Mouse (Mus musculus) cerebellum, postnatal 4 days (tissue): Measurements from ENCODE around the gene Tmem135.

Experiments used
- DNase-seq, 2 experiments: peaks; one replicate each; pipeline ENCODE4 v3.0.0; 2022; ENCODE audit warnings: low spot score in 2 of 2, mixed read lengths in 1 of 2

Tmem135 gene

DNA sequence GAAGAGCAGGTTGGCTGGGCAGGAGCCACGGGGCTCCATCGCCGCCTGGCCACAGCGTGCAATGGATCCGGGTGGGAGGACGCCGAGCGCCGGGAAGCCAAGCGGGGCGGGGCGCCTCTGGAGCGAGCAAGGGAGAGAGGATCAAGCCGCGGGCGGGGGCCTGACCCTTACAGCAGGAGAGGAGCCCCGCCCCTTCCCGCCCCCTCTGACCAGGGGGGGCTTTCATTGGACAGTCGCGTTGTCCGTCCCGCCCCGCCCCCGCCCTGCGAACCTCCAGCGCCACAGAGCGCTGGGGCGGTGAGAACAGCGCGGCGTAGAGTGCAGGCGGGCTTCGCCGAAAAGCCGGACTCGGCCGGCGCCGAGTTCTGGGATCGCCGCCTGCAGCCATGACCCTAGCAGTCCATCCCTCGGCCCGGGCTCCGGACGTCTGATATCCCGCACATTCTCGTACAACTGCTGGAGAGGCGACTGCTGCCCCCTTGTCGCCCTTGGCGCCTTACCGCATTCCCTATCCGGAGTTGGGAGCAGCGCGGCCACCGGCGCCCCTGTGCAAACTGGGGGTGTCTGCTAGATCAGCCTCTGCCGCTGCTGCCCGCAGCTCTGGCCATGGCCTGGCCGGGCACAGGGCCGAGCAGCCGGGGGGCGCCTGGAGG lies at the start of gene Tmem135, which contains the start of gene Fzd4:
Gene Tmem135 (minus strand): TSS at position 142 of the 653 bp plus-strand sequence.
Gene Fzd4 (plus strand): TSS at position 275 of the 653 bp plus-strand sequence.
- DNase-seq = peak; percentile 81 to 88

DNA sequence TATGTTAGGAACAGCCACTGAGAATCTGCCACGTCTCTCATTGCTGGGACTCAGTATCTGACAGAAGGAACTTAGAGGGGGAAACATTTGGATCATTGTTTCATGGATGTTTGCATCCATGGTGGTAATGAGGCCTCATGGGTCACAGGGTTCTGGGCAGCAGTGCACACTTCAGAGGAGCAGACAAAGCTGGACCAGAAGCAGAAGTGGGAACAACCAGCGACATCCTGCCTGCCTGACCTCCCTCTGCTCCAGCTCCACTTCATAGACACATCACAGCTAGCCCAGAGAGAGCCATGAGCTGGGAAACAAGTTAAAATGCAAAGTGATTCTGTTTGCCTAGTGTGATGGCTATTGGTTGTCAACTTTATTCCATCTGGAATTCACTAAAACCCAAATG lies 46.3 kb upstream of the Tmem135 start:
- DNase-seq = no peak

DNA sequence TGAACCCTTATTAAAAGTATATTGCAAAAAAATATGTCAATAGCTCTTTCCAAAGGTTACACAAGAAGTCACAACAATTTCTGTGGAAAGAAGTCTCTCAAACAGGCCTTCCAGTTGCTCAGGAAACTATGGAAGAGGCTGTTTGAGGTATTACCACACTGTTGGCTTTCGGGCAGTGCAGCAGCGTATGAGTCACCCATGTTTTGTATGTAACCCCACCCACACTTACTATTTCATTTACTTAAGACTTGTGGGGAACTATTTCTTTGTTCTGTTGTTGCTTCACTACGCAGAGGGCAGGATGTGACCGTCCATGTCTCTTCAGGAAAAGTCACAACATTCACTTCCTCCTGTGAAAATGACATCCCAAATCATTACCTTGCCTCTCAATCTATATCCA lies 41.1 kb upstream of the Tmem135 start:
- DNase-seq = no peak

DNA sequence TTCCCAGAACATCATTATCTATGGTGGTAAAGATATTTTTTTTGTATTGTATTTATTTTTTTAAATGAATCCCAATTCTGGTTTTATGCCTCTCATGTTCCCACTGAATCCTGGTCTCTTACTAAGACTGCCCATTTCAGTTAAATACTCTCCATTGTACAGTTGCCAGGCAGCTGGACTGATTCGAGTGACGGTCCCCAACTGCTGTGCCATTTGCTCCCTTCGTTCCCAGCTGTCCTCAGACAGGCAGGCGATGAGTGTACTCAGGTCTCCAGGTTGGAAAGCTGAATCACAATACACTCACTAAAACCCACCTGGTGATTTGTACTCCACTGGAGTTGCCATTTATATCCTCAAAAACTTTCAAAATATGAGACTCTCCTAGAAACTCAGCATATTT lies 38.2 kb upstream of the Tmem135 start:
- DNase-seq = no peak

DNA sequence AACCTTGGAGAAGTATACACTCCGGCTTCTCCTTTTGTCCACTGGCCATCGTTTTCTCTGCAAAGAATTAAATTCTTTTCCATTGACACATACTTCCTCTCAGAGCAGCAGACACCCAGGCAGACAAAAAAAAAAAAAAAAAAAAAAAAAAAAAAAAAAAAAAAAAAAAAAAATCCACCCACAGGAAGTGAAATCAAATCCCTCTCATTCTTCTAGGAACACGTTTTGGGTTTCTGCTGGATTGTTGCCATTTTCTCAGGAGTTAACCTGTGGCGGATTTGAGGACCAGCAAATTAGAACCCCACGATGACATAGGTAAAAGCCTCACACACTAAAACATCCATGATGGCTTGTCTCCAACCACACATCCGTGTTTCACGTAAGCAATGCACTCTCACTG lies 37.3 kb upstream of the Tmem135 start:
- no peak for DNase-seq

DNA sequence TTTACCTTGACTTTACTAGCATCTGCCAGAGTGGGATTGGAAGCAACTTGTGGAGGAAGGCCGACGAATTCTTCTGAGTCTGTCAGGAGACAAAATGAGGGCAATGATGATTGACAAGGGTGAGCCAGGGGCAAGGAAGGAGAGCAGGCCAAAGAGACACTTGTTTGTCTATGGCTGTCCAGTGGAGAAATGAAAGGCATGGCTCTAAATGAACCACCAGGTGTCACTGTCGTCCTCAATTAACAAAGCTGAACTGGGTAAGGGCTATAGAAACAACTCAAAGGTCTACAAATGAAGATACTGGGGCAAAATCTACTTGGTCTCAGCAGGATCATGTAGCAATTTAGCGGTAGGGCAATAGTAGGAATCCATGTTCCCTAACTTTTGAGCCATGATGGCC lies 33.6 kb upstream of the Tmem135 start:
- peak in 1 of 2 experiments; percentile 45 for DNase-seq

DNA sequence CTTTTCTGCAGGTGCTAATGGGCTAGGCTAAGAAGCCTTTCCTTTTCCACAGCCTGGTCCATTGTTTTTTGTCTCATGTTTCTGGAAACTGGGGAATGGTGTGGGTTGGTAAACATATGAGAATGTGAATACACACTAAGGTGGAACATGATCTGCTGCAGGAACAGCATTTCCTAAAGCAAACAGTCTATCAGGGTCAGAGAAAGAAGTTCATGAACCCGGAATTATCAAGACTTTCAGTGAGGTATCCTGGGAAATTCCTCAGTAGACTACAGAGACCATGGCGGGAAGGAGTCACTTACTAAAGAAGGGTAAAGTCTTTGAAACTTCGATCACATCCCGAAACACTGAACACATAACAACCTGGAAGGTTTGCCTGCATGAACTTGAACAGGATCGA lies 32.4 kb upstream of the Tmem135 start:
- no peak for DNase-seq

DNA sequence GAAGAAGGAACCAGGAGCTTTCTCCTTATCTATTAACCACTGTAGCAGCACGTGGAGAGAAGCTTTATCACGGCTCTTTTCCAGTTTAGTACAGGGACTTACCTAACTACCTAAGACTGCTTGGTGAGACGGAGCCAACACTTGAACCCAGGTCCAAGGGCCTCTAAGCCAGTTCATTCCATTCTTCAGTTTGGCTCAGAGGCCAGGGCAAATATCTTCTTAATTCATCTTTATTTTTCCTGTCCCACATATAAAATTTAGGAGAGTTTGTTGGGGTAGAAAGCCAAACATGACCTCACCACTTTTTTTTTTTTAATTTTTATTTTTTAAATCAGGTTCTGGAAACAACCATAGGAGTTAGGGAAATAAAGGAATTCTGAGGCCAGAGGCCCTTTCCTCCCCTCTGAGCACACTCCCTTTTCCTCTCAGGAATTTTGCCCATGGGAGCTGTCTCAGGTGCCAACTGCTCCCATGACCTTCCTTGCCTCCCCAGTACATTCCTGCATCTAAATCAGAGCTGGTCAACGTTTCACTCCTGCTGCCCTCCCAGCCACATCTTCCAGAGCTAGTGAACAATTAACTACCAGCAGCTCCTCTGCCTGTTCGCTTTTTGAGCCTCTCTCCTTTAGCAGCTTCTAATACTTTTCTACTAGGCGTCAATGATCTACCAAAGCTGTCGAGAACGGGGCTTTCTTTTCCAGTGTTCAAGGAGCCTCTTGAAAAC lies 30.0 kb upstream of the Tmem135 start:
- no peak for DNase-seq

DNA sequence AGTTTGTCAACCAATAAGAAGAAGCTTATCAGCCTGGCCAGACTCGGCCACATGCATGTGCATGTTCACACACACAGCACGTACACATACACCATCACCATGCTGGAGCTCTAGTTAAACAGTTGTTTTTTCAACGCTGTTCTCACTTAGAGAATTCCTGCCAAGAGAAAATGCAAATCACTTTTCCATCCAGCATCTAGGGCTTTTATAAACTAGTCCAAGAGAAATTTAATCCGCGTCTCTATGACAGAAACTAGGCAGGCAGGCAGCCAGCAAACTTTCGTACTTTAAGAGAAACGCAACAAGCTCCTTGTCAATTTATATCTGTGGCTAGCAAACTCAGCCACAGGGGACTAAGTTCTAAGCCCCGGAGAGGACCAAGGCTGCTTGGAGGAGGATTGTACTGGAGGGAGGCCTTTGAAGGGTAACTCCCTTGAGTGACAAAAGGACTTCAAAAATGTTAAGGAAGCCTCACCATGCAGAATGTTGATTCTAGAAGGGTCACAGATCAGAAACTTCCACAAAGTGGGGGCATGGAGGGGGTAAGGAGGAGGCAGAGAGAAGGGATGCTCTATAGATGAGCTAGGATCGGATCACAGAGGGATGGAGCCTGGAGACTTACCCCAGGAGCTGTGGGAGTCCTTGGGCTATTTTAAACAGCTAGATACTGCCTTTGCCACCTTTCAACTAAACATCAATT lies 29.3 kb upstream of the Tmem135 start:
- DNase-seq = no peak

DNA sequence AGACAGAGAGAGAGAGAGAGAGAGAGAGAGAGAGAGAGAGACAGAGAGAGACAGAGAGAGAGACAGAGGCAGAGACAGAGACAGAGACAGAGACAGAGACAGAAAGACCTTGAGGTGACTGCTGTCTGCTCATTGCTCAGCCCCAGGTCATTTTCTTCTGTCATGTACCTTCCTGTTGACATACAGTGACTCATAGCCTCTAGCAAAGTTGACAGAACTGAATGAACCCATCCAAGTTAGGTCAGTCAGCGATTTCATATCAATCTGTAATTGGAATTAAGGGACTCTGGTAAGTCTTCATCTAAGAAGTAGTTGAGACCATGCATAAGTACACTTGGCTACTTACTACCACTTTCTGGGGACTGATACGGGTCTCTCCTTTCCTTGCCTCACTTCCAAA lies 27.2 kb upstream of the Tmem135 start:
- DNase-seq = no peak

DNA sequence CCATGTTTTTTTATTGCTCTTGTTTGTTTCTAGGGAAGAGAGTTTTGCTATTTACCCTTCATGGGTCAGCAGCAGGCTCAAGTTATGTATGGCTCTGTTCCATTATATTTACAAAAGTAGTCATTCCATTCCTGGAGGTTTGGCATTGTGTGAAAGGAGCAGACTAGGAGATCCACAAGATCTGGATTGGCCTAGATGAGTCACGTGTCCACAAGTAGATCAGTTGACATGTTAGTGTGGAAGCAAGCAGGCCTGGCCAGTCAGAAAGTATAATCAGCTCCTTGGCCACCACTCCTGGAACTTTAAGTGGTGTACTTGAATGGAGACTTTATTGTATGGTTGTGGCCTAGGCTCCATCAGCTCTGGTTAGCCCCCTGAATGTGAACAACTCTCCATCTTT lies 25.3 kb upstream of the Tmem135 start:
- DNase-seq = no peak

DNA sequence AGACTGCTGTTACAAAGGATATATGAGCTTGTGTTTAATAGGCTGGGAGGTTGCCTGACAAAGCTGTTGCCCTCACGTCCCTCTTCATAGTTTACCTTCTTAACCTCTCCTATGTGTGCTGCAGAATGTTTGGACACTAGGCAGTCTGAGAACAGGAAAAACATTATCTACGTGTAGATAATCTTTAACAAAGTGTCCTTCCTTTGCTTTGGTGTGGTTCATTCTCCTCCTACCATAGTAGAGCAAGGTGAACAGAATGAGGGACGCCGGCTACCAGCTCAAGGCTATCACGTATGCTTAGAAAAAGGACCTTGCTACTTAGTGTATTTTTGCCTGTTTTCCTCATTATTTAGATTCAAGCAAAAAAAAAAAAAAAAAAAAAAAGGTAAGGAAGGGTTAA lies 24.8 kb upstream of the Tmem135 start:
- DNase-seq = no peak

DNA sequence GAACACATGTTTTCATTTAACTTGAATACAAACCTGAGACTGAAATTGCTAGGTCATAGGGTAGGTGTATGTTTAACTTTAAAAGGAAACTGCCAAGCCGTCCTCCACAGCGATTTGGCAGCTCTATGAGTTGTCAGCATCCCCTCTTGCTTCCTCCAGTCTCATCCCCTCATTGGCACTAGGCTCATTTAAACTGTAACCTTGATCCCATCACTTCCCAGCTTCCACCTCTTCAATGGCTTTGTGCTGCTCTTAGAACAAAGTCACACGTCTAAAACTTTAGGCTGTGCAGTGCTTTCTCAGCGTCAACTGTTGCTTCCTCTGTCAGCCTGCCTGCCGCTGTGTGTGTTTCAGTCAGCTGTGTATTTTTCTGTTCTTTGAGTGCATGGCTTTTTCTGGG lies 23.1 kb upstream of the Tmem135 start:
- no peak for DNase-seq

DNA sequence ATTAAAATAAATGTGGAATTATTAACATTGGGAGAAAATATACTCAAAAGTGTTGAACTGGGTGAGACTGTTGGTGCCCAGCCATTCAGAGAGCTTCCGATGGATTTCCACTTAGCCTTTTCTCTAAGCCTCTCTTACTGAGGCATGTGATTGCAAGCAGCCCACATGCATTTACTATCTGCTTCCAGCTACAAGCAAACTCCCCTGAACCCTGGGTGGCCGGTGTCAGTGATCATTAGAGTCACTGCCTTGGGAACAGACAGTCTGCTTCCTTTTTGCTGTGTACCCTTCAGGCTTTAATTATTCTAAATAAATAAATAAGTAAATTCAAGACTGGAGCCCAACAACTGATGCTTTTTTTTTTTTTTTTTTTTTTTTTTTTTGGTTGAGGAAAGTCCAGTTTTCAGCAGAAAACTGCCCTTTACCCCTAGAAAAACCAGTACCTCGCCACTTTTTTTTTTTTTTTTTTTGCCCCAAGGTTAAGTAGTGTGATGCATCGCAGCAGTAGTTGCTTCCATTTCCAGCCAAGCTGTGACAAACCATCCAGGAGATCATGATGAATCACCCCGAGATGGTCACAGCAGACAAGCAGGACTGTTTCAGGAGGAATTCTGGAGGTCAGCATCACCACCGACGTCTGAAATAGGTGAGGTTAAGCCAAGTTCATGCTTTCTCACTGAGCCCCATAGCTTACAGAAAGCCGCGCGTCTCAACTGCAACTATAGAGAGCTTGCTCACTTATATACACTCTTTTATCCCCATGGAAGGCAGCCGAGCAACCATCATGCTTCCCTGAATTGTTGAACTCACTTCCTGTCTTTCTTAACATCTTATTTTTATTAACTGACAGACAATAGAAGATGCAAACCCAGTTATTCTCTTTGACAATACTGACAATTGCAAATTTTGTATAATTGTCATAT lies 22.0 kb upstream of the Tmem135 start:
- DNase-seq = no peak

DNA sequence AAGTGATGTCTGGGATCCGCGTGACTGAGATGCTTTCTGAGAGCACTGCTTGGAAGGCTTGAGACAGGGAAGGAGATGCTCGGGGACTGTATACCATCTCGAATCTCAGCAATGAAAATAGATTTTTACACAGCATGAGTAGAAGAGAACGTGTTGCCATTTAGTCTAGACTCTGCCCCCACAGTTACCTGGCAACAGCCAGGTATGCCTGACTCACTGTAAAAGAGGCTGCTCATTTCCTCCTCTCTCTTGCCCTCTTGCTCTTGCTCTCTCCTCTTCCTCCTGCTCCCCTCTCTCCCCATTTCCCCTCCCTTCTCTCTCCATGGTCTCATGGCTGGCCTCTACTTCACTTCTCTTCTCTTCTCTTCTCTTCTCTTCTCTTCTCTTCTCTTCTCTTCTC lies 20.6 kb upstream of the Tmem135 start:
- DNase-seq = no peak

DNA sequence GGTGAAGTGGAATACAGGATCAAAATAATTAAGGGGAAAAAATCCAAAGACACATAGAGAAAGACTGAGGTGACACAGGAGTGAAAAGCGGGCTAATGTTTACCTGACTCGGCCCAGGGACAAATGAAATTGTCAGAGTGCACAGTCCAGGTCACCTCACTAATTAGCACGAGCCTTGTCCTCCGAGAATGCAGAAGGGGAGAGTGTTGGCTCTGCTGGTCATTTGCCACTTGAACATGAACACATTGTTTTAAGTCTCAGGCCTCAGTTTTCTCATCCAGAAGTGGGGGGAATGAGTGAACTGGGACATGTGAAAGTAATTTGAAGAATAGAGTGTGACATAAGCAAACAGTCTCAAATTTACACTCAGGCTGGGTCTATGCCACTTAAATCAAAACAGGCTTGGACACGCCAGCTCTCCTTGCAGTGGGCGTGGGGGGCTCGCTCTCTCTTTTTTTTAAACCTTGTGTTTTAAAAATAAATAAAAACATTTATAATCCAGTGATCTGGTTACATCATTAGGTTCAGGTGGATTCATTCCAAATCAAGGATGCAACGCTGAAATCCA lies 19.8 kb upstream of the Tmem135 start:
- no peak for DNase-seq

DNA sequence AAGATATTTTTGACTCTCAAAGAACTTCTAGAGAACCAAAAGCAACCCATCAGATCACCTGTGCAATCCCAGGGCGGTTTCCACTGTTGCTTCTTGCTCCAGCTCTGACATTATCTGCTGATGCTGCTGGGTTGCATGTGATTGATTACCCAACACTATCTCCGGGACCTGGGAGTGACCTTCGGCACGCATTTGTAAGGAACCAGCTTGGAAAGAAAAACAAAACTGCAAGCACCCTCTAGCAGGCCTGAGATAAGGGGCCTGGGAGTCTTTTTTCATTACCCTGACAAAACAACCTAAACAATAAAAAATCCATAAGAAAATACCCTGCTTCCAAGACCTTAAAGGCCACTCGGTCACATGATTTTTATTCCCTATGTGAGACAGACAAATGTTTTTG lies 19.2 kb upstream of the Tmem135 start:
- DNase-seq = no peak

DNA sequence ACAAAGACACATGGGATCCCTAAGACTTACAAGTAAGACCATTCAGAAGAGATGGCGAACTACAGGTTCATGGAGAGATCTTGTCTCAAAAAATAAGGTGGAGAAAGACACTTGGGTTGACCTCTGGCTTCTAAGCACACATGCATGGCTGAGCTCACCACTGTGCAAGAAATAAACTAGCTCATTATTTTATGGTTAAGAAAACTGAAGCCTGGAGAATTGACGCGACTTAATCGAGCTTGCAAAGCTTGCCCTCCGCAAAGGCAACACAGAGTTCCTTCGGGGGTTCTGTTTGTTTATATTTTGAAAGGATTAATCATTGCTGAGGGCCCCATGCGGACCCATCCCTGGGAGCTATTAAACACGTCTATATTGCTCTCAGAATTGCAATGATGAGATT lies 18.6 kb upstream of the Tmem135 start:
- no peak for DNase-seq

DNA sequence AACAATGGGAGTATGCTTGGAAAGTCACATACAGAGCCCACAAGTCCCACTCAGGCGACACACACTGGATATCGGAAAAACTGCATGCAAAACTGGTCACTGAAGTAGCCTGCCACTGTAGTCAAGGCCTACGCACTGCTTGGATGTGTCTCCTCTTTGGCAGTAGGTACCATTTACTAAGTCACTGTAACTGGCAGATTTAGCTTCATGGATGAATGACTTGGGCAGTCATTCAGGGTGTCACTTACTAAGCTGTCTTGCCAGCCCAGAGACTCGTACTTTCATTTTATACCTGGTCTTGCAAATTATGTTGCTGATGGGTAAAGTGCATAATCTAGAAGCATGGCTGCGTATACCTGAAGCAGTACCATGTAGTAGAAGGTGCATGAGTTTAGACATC lies 17.3 kb upstream of the Tmem135 start:
- DNase-seq = no peak

DNA sequence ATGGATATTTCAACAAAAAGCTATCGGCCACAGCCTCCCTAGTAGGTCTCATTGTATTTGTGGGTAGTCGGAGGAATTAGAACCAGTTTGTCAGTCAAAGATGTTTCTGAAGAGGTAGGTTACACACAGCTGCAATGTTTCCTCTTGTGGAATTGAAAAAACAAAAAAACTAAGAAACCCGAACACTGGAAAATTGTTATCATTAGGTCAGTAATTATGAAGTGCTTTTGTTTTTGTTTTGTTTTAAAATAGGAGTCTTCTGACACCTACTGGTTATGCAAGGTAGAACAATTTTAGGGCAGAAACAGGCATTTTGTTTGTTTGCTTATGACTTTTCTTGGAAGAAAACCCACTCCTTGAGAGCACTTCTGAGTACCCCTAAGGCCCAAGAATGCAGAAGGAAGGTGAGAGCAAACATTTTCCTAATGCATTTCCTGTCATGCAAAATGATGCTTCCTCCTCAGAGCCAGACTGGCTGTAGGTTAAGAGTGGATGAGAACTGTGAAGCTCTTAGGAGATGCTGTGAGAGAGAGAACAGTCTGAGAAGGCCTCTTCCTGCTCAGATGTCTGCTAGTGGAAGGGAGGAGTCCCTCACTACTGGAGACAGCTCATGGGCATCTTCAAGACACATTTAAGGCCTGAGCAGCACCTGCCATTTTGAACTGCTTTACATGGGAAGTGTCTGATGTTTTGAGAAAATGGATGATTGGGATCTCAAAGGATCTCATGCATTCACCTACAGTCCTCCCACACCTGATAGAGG lies 15.1 kb upstream of the Tmem135 start:
- no peak for DNase-seq
